Mouse (Mus musculus): Measurements from ENCODE around the gene Ltbp4. TPM values are rescaled to one million over a fixed set of nuclear protein-coding genes. Genes with fewer than 3 reads are reported as not detected.
A peak's percentile ranks its signal among the peaks of the same experiment; 100 is the strongest.

Ltbp4 gene
- total RNA-seq, 1 experiment, result 65.8 TPM

DNA sequence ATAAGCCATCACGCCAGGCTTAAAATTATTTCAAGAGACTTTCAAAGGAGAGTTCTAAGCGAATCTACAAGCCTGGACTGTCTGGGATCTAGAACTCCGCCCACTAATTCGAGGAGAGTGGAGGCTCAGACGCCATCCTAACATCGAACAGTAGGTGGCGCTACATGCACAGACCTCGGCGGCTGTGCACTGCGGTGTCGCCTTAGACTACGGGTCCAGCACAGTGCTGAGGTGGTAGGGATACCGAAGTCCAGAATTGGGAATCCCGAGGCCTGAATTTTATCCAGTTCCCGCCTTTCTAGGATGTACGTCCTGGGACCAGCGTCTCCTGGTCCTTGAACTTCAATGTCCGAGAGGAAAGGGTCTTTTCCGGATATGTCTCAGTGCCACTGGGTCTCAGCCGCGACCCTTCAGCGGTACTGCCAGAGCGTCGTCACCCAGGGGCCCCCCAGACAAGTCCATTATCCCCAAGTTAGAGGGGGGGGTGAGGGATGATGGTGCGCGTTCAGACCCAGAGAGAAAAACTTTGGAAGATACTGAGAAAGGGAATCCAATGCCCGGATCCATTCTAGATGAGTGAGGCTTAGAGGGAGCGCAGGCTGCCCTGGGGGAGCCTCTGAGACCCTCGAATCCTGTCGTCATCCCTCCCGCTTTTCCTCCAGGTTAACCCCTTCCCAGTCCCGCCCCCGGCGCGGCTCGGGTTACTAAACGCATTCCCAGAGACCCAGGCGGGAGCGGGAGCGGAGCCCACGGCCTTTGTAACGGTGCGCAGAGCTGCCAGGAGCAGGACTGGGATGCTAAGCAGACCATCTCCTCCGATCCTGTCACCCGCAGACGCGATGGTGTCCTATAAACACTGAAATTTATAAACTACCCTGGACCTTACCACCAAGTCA is 1.3 kb downstream of the Ltbp4 start:
- Histone ChIP-seq H3K9ac (ENCODE audit: insufficient read depth, low read depth, low read length, poor library complexity, severe bottlenecking) (peak overlapping the region; percentile 77), H3K9me3 (ENCODE audit: control insufficient read depth, insufficient read depth, low read depth, low read length) (no peaks in the 10 kb centered on the region), H3K4me1 (ENCODE audit: control insufficient read depth in 2 of 2, insufficient read depth in 2 of 2, low read length in 2 of 2, poor library complexity in 1 of 2) (peaks cover 3 to 10% of the 10 kb centered on the region in 2 experiments), H3K36me3 (ENCODE audit: control insufficient read depth, insufficient read depth, low read length, poor library complexity, severe bottlenecking) (no peaks in the 10 kb centered on the region), H3K4me3 (ENCODE audit: insufficient read depth in 1 of 2, low read depth in 1 of 2, low read length in 2 of 2, poor library complexity in 1 of 2, severe bottlenecking in 1 of 2) (peak overlapping the region; percentile 78 to 89), H3K27ac (ENCODE audit: insufficient read depth, low read depth, low read length, poor library complexity, severe bottlenecking) (no peak overlapping the region)
- peak; percentile 90 for DNase-seq (ENCODE audit: low read depth, low spot score)
- in situ Hi-C loops (cut with MboI; ENCODE audit: low sequenced_read_pairs in 2 of 2, unreplicated experiment in 2 of 2), result no loop called here
- TF ChIP-seq CHD2 (IDR thresholded peaks at IDR 0.05; ENCODE audit: low read depth, low read length) (no peak), HCFC1 (IDR thresholded peaks at IDR 0.05; ENCODE audit: borderline replicate concordance, insufficient read depth, low read length) (0 out of 2 replicates have a peak, but pooled peaks have one; percentile 27), MAFK (IDR thresholded peaks at IDR 0.05; ENCODE audit: insufficient read depth, low read depth, low read length) (no peak), ZNF384 (IDR thresholded peaks at IDR 0.05; ENCODE audit: low read depth, low read length) (no peak), ZC3H11A (IDR thresholded peaks at IDR 0.05; ENCODE audit: borderline replicate concordance, low read depth, low read length) (peak; percentile 77)

DNA sequence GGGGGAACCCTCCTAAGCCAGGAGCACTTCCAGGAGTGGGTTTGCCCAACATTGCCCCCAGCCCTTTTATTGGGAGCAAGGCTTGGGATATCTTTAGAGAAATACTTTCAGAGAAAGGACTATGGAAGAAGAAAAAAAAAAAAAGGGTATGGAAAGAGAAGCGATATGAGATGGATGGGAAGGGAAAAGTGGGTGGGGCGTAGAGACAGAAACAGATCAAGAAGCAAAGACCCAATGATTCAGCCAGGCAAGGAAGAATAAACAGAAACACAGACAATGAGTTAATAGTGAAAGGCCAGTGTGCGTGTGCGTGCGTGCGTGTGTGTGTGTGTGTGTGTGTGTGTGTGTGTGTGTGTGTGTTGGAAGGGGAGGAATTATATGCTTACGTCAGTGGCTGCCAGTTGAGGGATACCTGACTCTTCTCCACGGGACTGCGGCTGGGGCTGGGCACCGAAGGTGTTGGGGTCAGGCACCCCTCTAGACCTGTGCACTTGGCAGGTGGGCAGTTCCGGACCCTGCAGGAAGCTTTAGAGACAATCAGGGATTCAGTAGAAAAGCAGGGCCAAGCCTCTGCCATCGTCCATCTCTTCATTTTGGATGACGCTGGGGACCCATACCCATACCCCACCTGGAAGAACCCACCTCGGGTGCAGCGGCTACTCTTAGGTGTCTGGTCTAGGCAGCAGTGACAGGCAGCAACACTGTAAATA is 2.3 kb downstream of the Ltbp4 start:
- H3K4me3 ChIP-seq (ENCODE audit: insufficient read depth in 1 of 2, low read depth in 1 of 2, low read length in 2 of 2, poor library complexity in 1 of 2, severe bottlenecking in 1 of 2), result peak overlapping the region in 1 of 2 experiments; percentile 76; a peak in 1 of 4 replicates
- DNase-seq (ENCODE audit: low read depth, low spot score), result no peak
- no peaks in the 10 kb centered on the region for H3K36me3 ChIP-seq (ENCODE audit: control insufficient read depth, insufficient read depth, low read length, poor library complexity, severe bottlenecking)
- H3K4me1 ChIP-seq (ENCODE audit: control insufficient read depth in 2 of 2, insufficient read depth in 2 of 2, low read length in 2 of 2, poor library complexity in 1 of 2), result peaks cover 5 to 10% of the 10 kb centered on the region in 2 experiments
- in situ Hi-C loops (cut with MboI; ENCODE audit: low sequenced_read_pairs in 2 of 2, unreplicated experiment in 2 of 2), result no loop called here
- no peaks in the 10 kb centered on the region for H3K9me3 ChIP-seq (ENCODE audit: control insufficient read depth, insufficient read depth, low read depth, low read length)
- no peak for TF ChIP-seq HCFC1 (IDR thresholded peaks at IDR 0.05; ENCODE audit: borderline replicate concordance, insufficient read depth, low read length)
- peak overlapping the region; percentile 42; the same call in 1 of the 2 replicates for H3K9ac ChIP-seq (ENCODE audit: insufficient read depth, low read depth, low read length, poor library complexity, severe bottlenecking)
- no peak overlapping the region for H3K27ac ChIP-seq (ENCODE audit: insufficient read depth, low read depth, low read length, poor library complexity, severe bottlenecking)

DNA sequence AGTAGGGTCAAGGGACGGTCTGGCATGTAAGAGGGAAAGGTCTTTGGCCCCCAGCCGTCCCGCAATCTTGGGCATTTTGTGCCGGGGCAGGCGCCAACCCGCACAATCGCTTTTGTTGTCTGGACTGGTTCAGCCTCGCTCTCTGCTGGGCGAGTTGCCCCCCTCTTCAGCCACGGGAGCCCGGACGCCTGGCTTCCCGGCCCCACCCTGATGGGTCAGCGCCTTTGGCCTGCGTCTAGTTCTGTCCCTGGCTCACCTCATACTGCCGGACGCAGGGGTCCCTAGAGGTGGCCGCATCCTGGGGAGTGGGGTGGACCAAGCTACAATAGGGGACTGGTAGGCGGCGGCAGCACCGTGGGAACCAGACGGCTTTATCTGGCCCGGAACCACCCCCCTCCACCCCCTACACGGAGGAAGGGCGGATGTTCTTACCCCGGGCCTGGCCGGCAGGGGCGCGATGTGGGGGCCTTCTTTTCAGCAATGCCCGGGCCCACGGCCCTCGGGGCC is 3.0 kb downstream of the Ltbp4 start:
- peak overlapping the region; percentile 54 to 76 for H3K4me3 ChIP-seq (ENCODE audit: insufficient read depth in 1 of 2, low read depth in 1 of 2, low read length in 2 of 2, poor library complexity in 1 of 2, severe bottlenecking in 1 of 2)
- in situ Hi-C loops (cut with MboI; ENCODE audit: low sequenced_read_pairs in 2 of 2, unreplicated experiment in 2 of 2), result no loop called here
- peak overlapping the region; percentile 87; the same call in 1 of the 2 replicates for H3K9ac ChIP-seq (ENCODE audit: insufficient read depth, low read depth, low read length, poor library complexity, severe bottlenecking)

DNA sequence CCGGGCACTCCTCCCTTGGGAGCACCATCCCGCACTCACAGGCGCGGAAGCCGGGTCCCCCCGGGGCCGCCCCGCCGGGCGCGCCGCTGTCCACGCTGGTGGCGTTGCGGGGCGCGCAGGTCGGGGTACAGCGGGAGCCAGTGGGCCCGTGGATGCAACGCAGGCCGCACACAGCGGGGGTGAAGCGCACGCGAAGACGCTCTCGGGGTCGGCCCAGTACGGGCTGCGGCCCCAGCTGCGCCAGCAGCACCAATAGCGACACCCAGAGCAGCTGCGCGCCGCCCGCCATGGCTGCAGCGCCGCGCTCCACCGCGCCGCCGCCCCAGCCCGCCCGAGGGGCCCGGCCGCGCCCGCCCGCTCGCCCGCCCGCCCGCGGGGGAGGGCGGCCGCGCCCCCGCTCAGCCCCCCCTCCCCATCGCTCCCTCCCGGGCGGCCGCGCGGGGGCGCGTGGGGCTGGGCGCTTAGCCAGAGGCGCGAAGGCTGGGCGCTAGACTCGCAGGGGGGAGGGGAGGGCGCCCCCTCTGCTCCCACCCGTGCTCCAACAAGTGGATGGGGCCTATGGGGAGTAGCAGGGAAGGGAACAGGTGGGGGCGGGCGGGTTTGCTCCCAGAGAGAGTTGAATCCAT is 4.1 kb downstream of the Ltbp4 start:
- TF ChIP-seq ZNF384 (IDR thresholded peaks at IDR 0.05; ENCODE audit: low read depth, low read length) (no peak), HCFC1 (IDR thresholded peaks at IDR 0.05; ENCODE audit: borderline replicate concordance, insufficient read depth, low read length) (no peak), ZC3H11A (IDR thresholded peaks at IDR 0.05; ENCODE audit: borderline replicate concordance, low read depth, low read length) (no peak), MAFK (IDR thresholded peaks at IDR 0.05; ENCODE audit: insufficient read depth, low read depth, low read length) (no peak), CHD2 (IDR thresholded peaks at IDR 0.05; ENCODE audit: low read depth, low read length) (no peak)
- H3K4me3 ChIP-seq (ENCODE audit: insufficient read depth in 1 of 2, low read depth in 1 of 2, low read length in 2 of 2, poor library complexity in 1 of 2, severe bottlenecking in 1 of 2), result peak overlapping the region; percentile 69 to 76
- H3K9ac ChIP-seq (ENCODE audit: insufficient read depth, low read depth, low read length, poor library complexity, severe bottlenecking), result peak overlapping the region; percentile 87
- in situ Hi-C loops (cut with MboI; ENCODE audit: low sequenced_read_pairs in 2 of 2, unreplicated experiment in 2 of 2), result no loop called here
- no peaks in the 10 kb centered on the region for H3K9me3 ChIP-seq (ENCODE audit: control insufficient read depth, insufficient read depth, low read depth, low read length)
- peaks cover 9 to 14% of the 10 kb centered on the region in 2 experiments for H3K4me1 ChIP-seq (ENCODE audit: control insufficient read depth in 2 of 2, insufficient read depth in 2 of 2, low read length in 2 of 2, poor library complexity in 1 of 2)
- peak overlapping the region; percentile 91 for H3K27ac ChIP-seq (ENCODE audit: insufficient read depth, low read depth, low read length, poor library complexity, severe bottlenecking)
- H3K36me3 ChIP-seq (ENCODE audit: control insufficient read depth, insufficient read depth, low read length, poor library complexity, severe bottlenecking), result no peaks in the 10 kb centered on the region
- no peak for DNase-seq (ENCODE audit: low read depth, low spot score)

More for the DNA sequence above, 3.0 kb downstream of the Ltbp4 start:
- Histone ChIP-seq H3K36me3 (ENCODE audit: control insufficient read depth, insufficient read depth, low read length, poor library complexity, severe bottlenecking) (no peaks in the 10 kb centered on the region), H3K9me3 (ENCODE audit: control insufficient read depth, insufficient read depth, low read depth, low read length) (no peaks in the 10 kb centered on the region), H3K4me1 (ENCODE audit: control insufficient read depth in 2 of 2, insufficient read depth in 2 of 2, low read length in 2 of 2, poor library complexity in 1 of 2) (peaks cover 5 to 10% of the 10 kb centered on the region in 2 experiments), H3K27ac (ENCODE audit: insufficient read depth, low read depth, low read length, poor library complexity, severe bottlenecking) (peak overlapping the region; percentile 5; the same call in 1 of the 2 replicates)
- DNase-seq (ENCODE audit: low read depth, low spot score), result no peak
- TF ChIP-seq CHD2 (IDR thresholded peaks at IDR 0.05; ENCODE audit: low read depth, low read length) (no peak), MAFK (IDR thresholded peaks at IDR 0.05; ENCODE audit: insufficient read depth, low read depth, low read length) (no peak), ZNF384 (IDR thresholded peaks at IDR 0.05; ENCODE audit: low read depth, low read length) (no peak), HCFC1 (IDR thresholded peaks at IDR 0.05; ENCODE audit: borderline replicate concordance, insufficient read depth, low read length) (no peak), ZC3H11A (IDR thresholded peaks at IDR 0.05; ENCODE audit: borderline replicate concordance, low read depth, low read length) (no peak)

All from ES-E14 (cell line).